Mouse (Mus musculus): Measurements from ENCODE around the gene Spata31d1b.
"Not testable (repeated sequence)": the region's sequence is repeated elsewhere in the genome, so short reads cannot be mapped to it uniquely, and the experiment has no call there.

Gene Spata31d1b

GRCm38 (mm10) chr13:59711984-59712383, at the start of gene Spata31d1b:
Gene Spata31d1b, plus strand, starts transcription at chr13:59712284.
- not testable (repeated sequence) for DNase-seq

- no peak for DNase-seq
Observed at GRCm38 (mm10) chr13:59663939-59664712, 48.0 kb upstream of the Spata31d1b start.

- DNase-seq: peak in 1 of 2 experiments; percentile 43
Observed at GRCm38 (mm10) chr13:59667763-59668162, 44.3 kb upstream of the Spata31d1b start.

- no peak for DNase-seq
Observed at GRCm38 (mm10) chr13:59668501-59669093, 43.5 kb upstream of the Spata31d1b start.

- no peak for DNase-seq
Observed at GRCm38 (mm10) chr13:59669946-59670345, 42.1 kb upstream of the Spata31d1b start.

- no peak for DNase-seq
Observed at GRCm38 (mm10) chr13:59671521-59671920, 40.6 kb upstream of the Spata31d1b start.

- DNase-seq: no peak
Observed at GRCm38 (mm10) chr13:59672248-59672647, 39.8 kb upstream of the Spata31d1b start.

GRCm38 (mm10) chr13:59673597-59673996, 38.5 kb upstream of the Spata31d1b start:
- no peak for DNase-seq

- DNase-seq: peak in 1 of 2 experiments; percentile 35
Observed at GRCm38 (mm10) chr13:59674215-59674614, 37.9 kb upstream of the Spata31d1b start.

GRCm38 (mm10) chr13:59674761-59675150, 37.3 kb upstream of the Spata31d1b start:
- peak; percentile 50 to 64 for DNase-seq

- peak; percentile 64 to 78 for DNase-seq
Observed at GRCm38 (mm10) chr13:59675151-59676011, 36.7 kb upstream of the Spata31d1b start, which contains the start of gene Golm1. Gene Golm1, minus strand, starts transcription at chr13:59675811.

- no peak for DNase-seq
Observed at GRCm38 (mm10) chr13:59676316-59677229, 35.5 kb upstream of the Spata31d1b start.

GRCm38 (mm10) chr13:59679306-59679705, 32.8 kb upstream of the Spata31d1b start:
- no peak for DNase-seq

GRCm38 (mm10) chr13:59679908-59680307, 32.2 kb upstream of the Spata31d1b start:
- DNase-seq: no peak

GRCm38 (mm10) chr13:59682629-59683028, 29.5 kb upstream of the Spata31d1b start:
- DNase-seq: no peak

GRCm38 (mm10) chr13:59685236-59685635, 26.8 kb upstream of the Spata31d1b start:
- DNase-seq: no peak

GRCm38 (mm10) chr13:59688338-59688770, 23.7 kb upstream of the Spata31d1b start:
- DNase-seq: peak; percentile 50 to 57

GRCm38 (mm10) chr13:59689313-59689712, 22.8 kb upstream of the Spata31d1b start:
- no peak for DNase-seq

GRCm38 (mm10) chr13:59689843-59690242, 22.2 kb upstream of the Spata31d1b start:
- DNase-seq: no peak

- DNase-seq: no peak
Observed at GRCm38 (mm10) chr13:59690576-59690975, 21.5 kb upstream of the Spata31d1b start.

- DNase-seq: no peak
Observed at GRCm38 (mm10) chr13:59691478-59691877, 20.6 kb upstream of the Spata31d1b start.

GRCm38 (mm10) chr13:59694008-59694407, 18.1 kb upstream of the Spata31d1b start, which contains the start of gene 4921517D22Rik:
Gene 4921517D22Rik, minus strand, starts transcription at chr13:59694108.
- DNase-seq: no peak

Measured in cerebellum, adult 18-20 months (tissue).